Mouse (Mus musculus): ENCODE measurements around the gene Morc4.
A peak's percentile ranks its signal among the peaks of the same experiment; 100 is the strongest.

Gene Morc4

GRCm38 (mm10) chrX:139870938-139871791, at the start of gene Morc4:
TSS of gene Morc4 (minus strand) at chrX:139871677.
- peak; percentile 9 to 63 for DNase-seq (ENCODE audit: low spot score in 2 of 2)

- DNase-seq (ENCODE audit: low spot score in 2 of 2): no peak
Measured at GRCm38 (mm10) chrX:139920572-139920971, 49.1 kb upstream of the Morc4 start.

DNA sequence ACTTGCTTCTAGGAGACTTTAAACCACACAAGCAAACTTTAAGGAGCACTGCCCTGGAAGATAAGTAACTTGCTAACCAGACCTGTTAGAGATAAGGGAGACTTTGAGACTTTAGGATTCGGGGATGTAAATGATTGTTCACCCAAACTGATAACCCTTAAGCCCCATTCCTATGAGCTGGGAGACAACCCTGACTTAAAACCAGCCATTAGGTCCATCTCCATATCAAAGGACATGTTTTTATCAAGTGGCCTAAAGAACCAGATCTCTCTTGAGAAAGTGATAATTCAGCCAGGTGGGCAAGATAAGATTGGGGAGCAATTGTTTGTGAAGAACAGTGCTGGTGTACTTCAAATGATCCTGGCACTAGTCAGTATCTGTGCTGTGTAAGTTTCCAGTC, 19.9 kb upstream of the Morc4 start:
- no peak for DNase-seq (ENCODE audit: low spot score in 2 of 2)

- DNase-seq (ENCODE audit: low spot score in 2 of 2): no peak
Measured at GRCm38 (mm10) chrX:139883221-139883620, 11.7 kb upstream of the Morc4 start.

GRCm38 (mm10) chrX:139877936-139878335, 6.5 kb upstream of the Morc4 start:
- DNase-seq (ENCODE audit: low spot score in 2 of 2): no peak

- no peak for DNase-seq (ENCODE audit: low spot score in 2 of 2)
Measured at GRCm38 (mm10) chrX:139877105-139877504, 5.6 kb upstream of the Morc4 start.

DNA sequence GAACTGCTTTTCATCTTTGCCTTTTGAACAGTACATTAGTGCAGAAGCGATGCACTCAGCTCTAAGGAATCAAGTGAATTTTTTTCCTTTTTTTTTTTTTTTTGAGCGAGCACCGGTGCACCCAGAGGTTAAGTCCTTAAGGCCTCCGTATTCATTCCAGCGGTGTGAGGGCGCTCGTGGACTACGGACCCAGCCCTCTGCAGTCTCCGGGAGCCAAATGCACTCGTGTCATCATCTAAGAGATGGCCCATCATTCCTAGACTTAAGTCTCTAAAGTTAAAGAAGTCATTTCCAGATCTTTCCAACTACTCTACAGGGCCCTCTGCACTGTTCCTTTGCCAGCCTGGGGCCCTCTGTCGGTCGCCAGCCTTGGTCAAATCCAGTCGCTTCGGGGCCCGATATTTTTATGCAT, 1.2 kb downstream of the Morc4 start:
- DNase-seq (ENCODE audit: low spot score in 2 of 2): no peak

GRCm38 (mm10) chrX:139859402-139859801, 12.1 kb downstream of the Morc4 start:
- no peak for DNase-seq (ENCODE audit: low spot score in 2 of 2)

DNA sequence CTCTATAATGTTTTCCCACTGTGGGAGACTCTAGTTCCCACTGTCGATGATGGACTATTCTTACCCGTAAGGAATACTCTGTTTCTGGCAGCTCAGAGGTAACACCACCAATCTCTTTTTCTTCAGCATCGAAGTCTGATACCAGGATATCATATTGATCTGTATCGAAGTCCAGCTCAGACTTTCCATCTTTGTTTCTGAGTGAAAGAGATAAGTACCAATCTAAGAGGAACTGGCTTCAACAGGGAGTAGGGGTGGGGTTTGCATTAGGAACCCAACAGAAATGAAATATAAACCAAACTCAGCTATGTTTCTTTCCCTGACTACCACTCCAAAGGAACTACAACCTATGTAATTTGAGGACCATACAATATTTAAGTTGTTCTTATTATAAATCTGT, 16.7 kb downstream of the Morc4 start:
- DNase-seq (ENCODE audit: low spot score in 2 of 2): no peak

GRCm38 (mm10) chrX:139841091-139841490, 30.4 kb downstream of the Morc4 start:
- no peak for DNase-seq (ENCODE audit: low spot score in 2 of 2)

GRCm38 (mm10) chrX:139839057-139839456, 32.4 kb downstream of the Morc4 start:
- DNase-seq (ENCODE audit: low spot score in 2 of 2): no peak

DNA sequence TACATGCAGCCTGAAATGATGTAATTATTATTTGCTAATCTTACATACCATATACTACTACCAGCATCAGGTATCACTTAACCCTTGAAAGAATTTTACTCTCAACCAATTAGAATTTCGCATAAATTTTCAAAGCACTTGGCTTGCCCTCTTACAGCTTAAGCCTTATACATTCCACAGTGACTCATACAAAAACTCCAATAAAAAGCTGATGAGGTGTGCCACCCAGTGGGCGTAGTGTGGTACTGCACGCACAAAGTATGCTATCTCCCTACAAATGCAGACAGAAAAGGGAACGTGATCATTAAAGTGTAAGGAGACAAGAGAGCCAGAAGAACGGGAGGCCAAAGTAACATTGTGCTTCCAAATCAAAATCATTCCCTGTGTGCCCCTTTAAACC, 39.0 kb downstream of the Morc4 start:
- DNase-seq (ENCODE audit: low spot score in 2 of 2): peak in 1 of 2 experiments; percentile 31

DNA sequence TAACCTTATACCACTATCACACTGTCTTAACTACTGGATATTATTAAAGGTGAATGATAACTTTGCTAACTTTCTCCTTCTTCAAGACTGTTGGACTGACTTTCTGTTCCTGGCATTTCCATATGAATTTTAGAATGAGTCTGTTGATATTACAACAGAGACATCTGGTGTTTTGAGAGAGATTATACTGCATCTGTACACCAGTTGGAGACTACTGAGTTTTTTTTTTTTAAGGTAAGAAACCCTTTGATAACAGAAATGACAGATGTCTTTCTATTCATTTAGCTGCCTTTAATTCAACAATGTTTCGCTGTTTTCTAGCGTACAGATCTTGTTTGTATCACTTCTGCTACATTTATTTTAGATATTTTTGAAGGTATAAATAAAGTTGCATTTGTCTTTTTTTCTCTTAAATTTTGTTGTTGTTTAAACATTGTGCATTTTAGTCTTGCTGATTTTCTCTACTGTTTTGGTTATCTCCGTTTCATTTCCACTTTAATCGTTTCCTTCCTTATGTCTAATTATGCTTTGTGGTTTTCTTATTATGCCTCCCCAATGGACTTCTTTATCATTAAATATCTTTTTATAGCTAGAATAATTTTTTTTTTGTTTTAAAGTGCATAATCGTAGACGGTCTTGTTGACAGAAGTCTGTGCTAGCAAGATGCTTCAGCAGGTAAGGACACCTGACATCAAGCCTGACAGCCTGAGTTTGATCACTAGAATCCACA, 42.9 kb downstream of the Morc4 start:
- no peak for DNase-seq (ENCODE audit: low spot score in 2 of 2)

DNA sequence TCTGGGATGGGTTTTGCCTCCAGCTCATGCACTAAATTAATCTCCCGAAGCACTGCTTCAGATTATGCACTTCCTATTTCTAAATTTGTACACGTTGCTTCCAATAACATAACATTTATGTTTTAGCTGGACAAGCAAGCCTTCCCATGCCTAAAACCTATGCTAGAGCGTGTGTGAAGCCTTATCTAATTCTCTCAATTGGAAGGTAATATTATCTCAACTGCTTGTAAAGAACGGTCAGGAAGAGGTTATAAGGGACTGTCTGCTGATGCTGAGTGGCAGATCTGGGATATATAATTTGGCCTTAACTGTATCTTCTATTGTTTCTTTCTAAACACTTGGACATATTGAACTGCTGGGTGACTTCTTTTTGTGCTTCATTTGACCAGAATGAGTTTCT, 44.6 kb downstream of the Morc4 start:
- DNase-seq (ENCODE audit: low spot score in 2 of 2): no peak

GRCm38 (mm10) chrX:139825402-139825801, 46.1 kb downstream of the Morc4 start:
- DNase-seq (ENCODE audit: low spot score in 2 of 2): no peak

DNA sequence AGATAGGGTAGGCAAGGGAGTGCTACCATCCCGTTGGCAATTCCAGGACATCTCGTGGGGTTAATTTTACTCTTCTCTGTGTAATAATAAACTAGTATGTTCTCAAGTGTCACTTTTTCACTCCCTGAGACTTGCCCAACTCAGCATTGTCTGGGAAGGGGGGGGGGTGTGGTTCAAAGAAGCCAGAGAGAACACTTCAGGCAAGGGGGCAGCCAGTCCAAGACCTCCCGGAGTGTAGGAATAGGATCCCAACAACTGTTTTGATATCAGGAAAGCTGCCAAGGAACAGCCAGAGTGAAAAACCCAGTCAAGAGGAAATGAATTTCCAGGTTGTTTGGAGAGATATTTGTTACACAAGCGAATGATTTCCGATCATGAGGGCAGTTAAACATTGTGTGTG, 56.3 kb downstream of the Morc4 start:
- DNase-seq (ENCODE audit: low spot score in 2 of 2): no peak

GRCm38 (mm10) chrX:139814018-139814635, 57.4 kb downstream of the Morc4 start:
- DNase-seq (ENCODE audit: low spot score in 2 of 2): peak in 1 of 2 experiments; percentile 13

- no peak for DNase-seq (ENCODE audit: low spot score in 2 of 2)
Measured at GRCm38 (mm10) chrX:139813299-139814002, 58.0 kb downstream of the Morc4 start.

DNA sequence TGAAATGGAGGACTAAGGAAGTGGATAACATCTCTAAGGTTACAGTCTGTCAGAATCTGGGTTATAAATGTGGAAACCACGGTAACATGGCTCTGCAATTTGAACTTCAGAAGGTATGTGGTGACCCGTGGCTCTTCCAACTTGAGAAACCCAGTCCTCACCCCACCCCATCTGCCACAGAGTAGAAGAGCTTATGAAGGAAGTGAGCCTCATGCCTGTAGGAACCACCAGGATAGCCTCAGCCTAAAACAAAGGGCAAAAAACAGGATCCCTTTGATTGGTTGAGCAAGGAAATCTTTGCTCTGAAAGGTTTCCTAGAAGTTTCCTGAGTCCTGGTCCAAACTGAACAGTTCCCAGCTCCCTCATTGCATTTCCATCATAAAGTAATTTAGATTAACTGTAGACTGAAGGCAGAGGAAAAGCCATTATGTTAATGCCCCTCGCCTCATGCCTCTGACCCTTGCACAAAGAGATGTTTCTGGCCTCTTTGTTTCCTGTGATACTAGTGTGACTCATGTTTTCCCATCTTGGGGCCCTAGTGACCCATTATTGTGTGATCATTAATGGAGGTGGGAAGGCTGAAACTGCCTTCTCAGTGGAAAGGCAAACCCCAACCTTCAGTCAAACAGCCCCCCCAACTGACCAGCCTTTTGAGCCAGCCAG, 58.7 kb downstream of the Morc4 start:
- no peak for DNase-seq (ENCODE audit: low spot score in 2 of 2)

DNA sequence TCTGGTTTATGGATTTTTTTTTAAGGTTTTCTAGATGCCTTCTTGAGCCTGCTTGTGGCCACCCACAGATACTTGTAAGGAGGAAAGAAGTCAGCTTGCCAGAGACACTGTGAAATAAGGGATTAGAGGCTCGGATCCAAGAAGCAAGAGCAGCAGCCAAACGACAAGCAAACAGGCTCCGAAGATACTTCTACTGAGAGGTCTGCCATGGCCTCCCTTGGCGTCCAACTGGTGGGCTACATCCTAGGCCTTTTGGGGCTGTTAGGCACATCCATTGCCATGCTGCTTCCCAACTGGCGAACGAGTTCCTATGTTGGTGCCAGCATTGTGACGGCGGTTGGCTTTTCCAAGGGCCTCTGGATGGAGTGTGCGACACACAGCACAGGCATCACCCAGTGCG, 63.0 kb downstream of the Morc4 start:
- no peak for DNase-seq (ENCODE audit: low spot score in 2 of 2)

GRCm38 (mm10) chrX:139808085-139808484, 63.4 kb downstream of the Morc4 start:
- no peak for DNase-seq (ENCODE audit: low spot score in 2 of 2)
